Mouse (Mus musculus) forebrain, embryonic 15.5 days (tissue): ENCODE measurements around the gene Ell. TPM values are rescaled to one million over a fixed set of nuclear protein-coding genes. Genes with fewer than 3 reads are reported as not detected.

Experiments
- ATAC-seq: fragments of 200-750 bp; cut with Nextera tagmentation; replicated peaks from 2 replicates; pipeline ENCODE4 v1.8.0; 2017; ENCODE audit warnings: mild to moderate bottlenecking, moderate TSS enrichment, moderate library complexity
- H3K27ac ChIP-seq: fragments of 300-500 bp; sonication (generic); replicated peaks from 2 replicates; pipeline ENCODE4 v1.5.1; 2015; ENCODE audit warnings: mild to moderate bottlenecking, inconsistent platforms
- H3K27me3 ChIP-seq: fragments of 300-500 bp; sonication (generic); 2 replicates; pipeline ENCODE4 v1.6.1; 2015; ENCODE audit warnings: inconsistent platforms
- H3K36me3 ChIP-seq: fragments of 300-500 bp; sonication (generic); 2 replicates; pipeline ENCODE4 v1.6.1; 2015; ENCODE audit warnings: mild to moderate bottlenecking, inconsistent platforms
- H3K4me1 ChIP-seq: fragments of 300-500 bp; sonication (generic); 2 replicates; pipeline ENCODE4 v1.6.1; 2015; ENCODE audit warnings: inconsistent platforms
- H3K4me2 ChIP-seq: fragments of 300-500 bp; sonication (generic); replicated peaks from 2 replicates; pipeline ENCODE4 v1.6.1; 2015; ENCODE audit warnings: mild to moderate bottlenecking, inconsistent platforms
- H3K4me3 ChIP-seq: fragments of 300-500 bp; sonication (generic); 2 replicates; pipeline ENCODE4 v1.5.1; 2015; ENCODE audit warnings: mild to moderate bottlenecking, inconsistent platforms
- H3K9ac ChIP-seq: fragments of 300-500 bp; sonication (generic); replicated peaks from 2 replicates; pipeline ENCODE4 v1.6.1; 2015; ENCODE audit warnings: mild to moderate bottlenecking, inconsistent platforms
- H3K9me3 ChIP-seq: fragments of 300-500 bp; sonication (generic); 2 replicates; pipeline ENCODE4 v1.6.1; 2016; ENCODE audit warnings: inconsistent platforms
- WGBS: fragments of 180-500 bp; shearing (Covaris S2); methylation state at CpG from one replicate; pipeline ENCODE4 v1.1.7; 2015; ENCODE audit warnings: mixed read lengths; 5-methylcytosine and 5-hydroxymethylcytosine counted together
- polyA plus RNA-seq: library from polyadenylated mRNA; unstranded; fragments of >200 nt; fragmentation: Nextera tagmentation; extraction: Ambion mirVana; gene quantifications from 2 replicates; pipeline ENCODE4 v1.2.1, GENCODE M21; 2015

Ell gene
- polyA plus RNA-seq, 1 experiment from 2014 or later = 19.2 TPM

GRCm38 (mm10) chr8:70528182-70528797 is 11.0 kb upstream of the Ell start:
- Histone ChIP-seq H3K9ac (peak overlapping the region; percentile 91), H3K36me3 (peaks cover 24% of the 10 kb centered on the region), H3K4me1 (peaks cover 35% of the 10 kb centered on the region), H3K4me2 (peak overlapping the region; percentile 72), H3K4me3 (peak overlapping the region; percentile 76), H3K9me3 (no peaks in the 10 kb centered on the region), H3K27ac (peak overlapping the region; percentile 84), H3K27me3 (no peaks in the 10 kb centered on the region)
- 32% methylated on average over 13 of the region's 13 CpGs for WGBS
- no peak for ATAC-seq

- H3K4me3 ChIP-seq = no peak overlapping the region
Observed at GRCm38 (mm10) chr8:70529299-70529698, 10.0 kb upstream of the Ell start.

GRCm38 (mm10) chr8:70529741-70530161 is 9.5 kb upstream of the Ell start:
- Histone ChIP-seq H3K9ac (no peak overlapping the region), H3K4me1 (peaks cover 30% of the 10 kb centered on the region), H3K36me3 (peaks cover 38% of the 10 kb centered on the region), H3K27me3 (no peaks in the 10 kb centered on the region), H3K9me3 (no peaks in the 10 kb centered on the region), H3K4me3 (no peak overlapping the region), H3K27ac (no peak overlapping the region), H3K4me2 (no peak overlapping the region)
- ATAC-seq = no peak
- 93% methylated on average over 3 of the region's 3 CpGs for WGBS

More at GRCm38 (mm10) chr8:70529299-70529698, 10.0 kb upstream of the Ell start:
- H3K4me1 ChIP-seq = peaks cover 30% of the 10 kb centered on the region
- H3K27ac ChIP-seq = no peak overlapping the region
- H3K36me3 ChIP-seq = peaks cover 34% of the 10 kb centered on the region
- H3K9ac ChIP-seq = no peak overlapping the region
- WGBS = 88% methylated on average over 5 of the region's 5 CpGs
- no peaks in the 10 kb centered on the region for H3K27me3 ChIP-seq
- no peak overlapping the region for H3K4me2 ChIP-seq
- ATAC-seq = no peak
- no peaks in the 10 kb centered on the region for H3K9me3 ChIP-seq

- Histone ChIP-seq H3K9ac (no peak overlapping the region), H3K36me3 (peaks cover 42% of the 10 kb centered on the region), H3K27ac (no peak overlapping the region), H3K4me1 (peaks cover 30% of the 10 kb centered on the region), H3K4me3 (no peak overlapping the region), H3K4me2 (no peak overlapping the region), H3K9me3 (no peaks in the 10 kb centered on the region), H3K27me3 (no peaks in the 10 kb centered on the region)
- ATAC-seq = no peak
- 85% methylated on average over 2 of the region's 2 CpGs for WGBS
Observed at GRCm38 (mm10) chr8:70530314-70530713, 8.9 kb upstream of the Ell start.

GRCm38 (mm10) chr8:70534281-70534680 is 5.0 kb upstream of the Ell start:
- H3K27ac ChIP-seq = no peak overlapping the region
- 96% methylated on average over 12 of the region's 12 CpGs for WGBS
- no peak overlapping the region for H3K9ac ChIP-seq
- no peak for ATAC-seq
- no peaks in the 10 kb centered on the region for H3K9me3 ChIP-seq
- H3K4me3 ChIP-seq = no peak overlapping the region
- H3K4me1 ChIP-seq = peaks cover 14% of the 10 kb centered on the region
- H3K36me3 ChIP-seq = peaks cover 60% of the 10 kb centered on the region
- H3K27me3 ChIP-seq = no peaks in the 10 kb centered on the region
- H3K4me2 ChIP-seq = no peak overlapping the region

- Histone ChIP-seq H3K27me3 (no peaks in the 10 kb centered on the region), H3K36me3 (peaks cover 60% of the 10 kb centered on the region), H3K4me3 (no peak overlapping the region), H3K9ac (no peak overlapping the region), H3K27ac (no peak overlapping the region), H3K4me1 (peaks cover 9% of the 10 kb centered on the region), H3K9me3 (no peaks in the 10 kb centered on the region), H3K4me2 (no peak overlapping the region)
- 90% methylated on average over 3 of the region's 3 CpGs for WGBS
- no peak for ATAC-seq
Observed at GRCm38 (mm10) chr8:70535221-70535620, 4.0 kb upstream of the Ell start.

- WGBS = 86% methylated on average over 2 of the region's 2 CpGs
- H3K4me2 ChIP-seq = no peak overlapping the region
- H3K4me1 ChIP-seq = peaks cover 14% of the 10 kb centered on the region
- no peak for ATAC-seq
- no peak overlapping the region for H3K4me3 ChIP-seq
- H3K27ac ChIP-seq = no peak overlapping the region
- no peaks in the 10 kb centered on the region for H3K9me3 ChIP-seq
- peaks cover 60% of the 10 kb centered on the region for H3K36me3 ChIP-seq
- H3K27me3 ChIP-seq = no peaks in the 10 kb centered on the region
- no peak overlapping the region for H3K9ac ChIP-seq
Observed at GRCm38 (mm10) chr8:70535701-70536100, 3.6 kb upstream of the Ell start.

- peak; percentile 5 for ATAC-seq
- peak overlapping the region; percentile 39 for H3K9ac ChIP-seq
- H3K4me1 ChIP-seq = peaks cover 31% of the 10 kb centered on the region
- peaks cover 36% of the 10 kb centered on the region for H3K36me3 ChIP-seq
- H3K27ac ChIP-seq = peak overlapping the region; percentile 97
- peak overlapping the region; percentile 90 for H3K4me3 ChIP-seq
- H3K4me2 ChIP-seq = peak overlapping the region; percentile 85
- no peaks in the 10 kb centered on the region for H3K27me3 ChIP-seq
- H3K9me3 ChIP-seq = no peaks in the 10 kb centered on the region
- WGBS = 14% methylated on average over 24 of the region's 24 CpGs
Observed at GRCm38 (mm10) chr8:70538024-70538579, 1.2 kb upstream of the Ell start.

- peaks cover 32% of the 10 kb centered on the region for H3K36me3 ChIP-seq
- peak overlapping the region; percentile 85 for H3K4me2 ChIP-seq
- under 1% methylated on average over 32 of the region's 32 CpGs for WGBS
- H3K9me3 ChIP-seq = no peaks in the 10 kb centered on the region
- peak; percentile 77 for ATAC-seq
- H3K9ac ChIP-seq = peak overlapping the region; percentile 39
- H3K4me3 ChIP-seq = peak overlapping the region; percentile 90
- H3K27me3 ChIP-seq = no peaks in the 10 kb centered on the region
- peaks cover 31% of the 10 kb centered on the region for H3K4me1 ChIP-seq
- peak overlapping the region; percentile 97 for H3K27ac ChIP-seq
Observed at GRCm38 (mm10) chr8:70538633-70539076, 602 bp upstream of the Ell start.

GRCm38 (mm10) chr8:70540013-70540506 is 803 bp downstream of the Ell start:
- peak overlapping the region; percentile 85 for H3K4me2 ChIP-seq
- H3K9ac ChIP-seq = peak overlapping the region; percentile 90
- 19% methylated on average over 4 of the region's 4 CpGs for WGBS
- H3K27ac ChIP-seq = peak overlapping the region; percentile 97; the same call in 1 of the 2 replicates
- no peaks in the 10 kb centered on the region for H3K9me3 ChIP-seq
- peak overlapping the region; percentile 90 for H3K4me3 ChIP-seq
- no peak for ATAC-seq
- H3K27me3 ChIP-seq = no peaks in the 10 kb centered on the region
- peaks cover 20% of the 10 kb centered on the region for H3K36me3 ChIP-seq
- H3K4me1 ChIP-seq = peaks cover 31% of the 10 kb centered on the region

GRCm38 (mm10) chr8:70540507-70541071 is 1.3 kb downstream of the Ell start:
- peak overlapping the region; percentile 85 for H3K4me2 ChIP-seq
- H3K36me3 ChIP-seq = peaks cover 15% of the 10 kb centered on the region
- H3K4me3 ChIP-seq = peak overlapping the region; percentile 90
- ATAC-seq = no peak
- WGBS = 54% methylated on average over 7 of the region's 7 CpGs
- H3K4me1 ChIP-seq = peaks cover 31% of the 10 kb centered on the region
- H3K27ac ChIP-seq = no peak overlapping the region
- H3K9me3 ChIP-seq = no peaks in the 10 kb centered on the region
- peak overlapping the region; percentile 90 for H3K9ac ChIP-seq
- no peaks in the 10 kb centered on the region for H3K27me3 ChIP-seq

- H3K4me3 ChIP-seq = peak overlapping the region; percentile 90; the same call in 1 of the 2 replicates
- no peak for ATAC-seq
Observed at GRCm38 (mm10) chr8:70541081-70541480, 1.8 kb downstream of the Ell start.

More at GRCm38 (mm10) chr8:70541081-70541480, 1.8 kb downstream of the Ell start:
- Histone ChIP-seq H3K36me3 (peaks cover 11% of the 10 kb centered on the region), H3K27ac (no peak overlapping the region), H3K9ac (no peak overlapping the region; the same call in 1 of the 2 replicates), H3K27me3 (no peaks in the 10 kb centered on the region), H3K4me1 (peaks cover 31% of the 10 kb centered on the region), H3K9me3 (no peaks in the 10 kb centered on the region), H3K4me2 (peak overlapping the region; percentile 85)
- 88% methylated on average over 5 of the region's 5 CpGs for WGBS
